Mouse (Mus musculus) heart, adult 2 months (tissue): ENCODE measurements around the gene Txnrd1.
A peak's percentile ranks its signal among the peaks of the same experiment; 100 is the strongest.

ENCODE experiments used
- CTCF ChIP-seq: fragments of 200-600 bp; IDR thresholded peaks from 2 replicates; pipeline ENCODE4 v1.8.1; 2022; ENCODE audit warnings: antibody characterized with exemption, mild to moderate bottlenecking, moderate library complexity
- EP300 ChIP-seq: fragments of 200-500 bp; IDR thresholded peaks from 2 replicates; pipeline ENCODE4 v1.6.1; 2011; ENCODE audit warnings: low read depth, low read length, control low read depth; ENCODE audit not compliant: insufficient read depth
- POLR2A ChIP-seq: fragments of 200-500 bp; IDR thresholded peaks from 2 replicates; pipeline ENCODE4 v1.6.1; 2011; ENCODE audit warnings: mild to moderate bottlenecking, low read depth, low read length, control low read depth; ENCODE audit not compliant: insufficient read depth

DNA sequence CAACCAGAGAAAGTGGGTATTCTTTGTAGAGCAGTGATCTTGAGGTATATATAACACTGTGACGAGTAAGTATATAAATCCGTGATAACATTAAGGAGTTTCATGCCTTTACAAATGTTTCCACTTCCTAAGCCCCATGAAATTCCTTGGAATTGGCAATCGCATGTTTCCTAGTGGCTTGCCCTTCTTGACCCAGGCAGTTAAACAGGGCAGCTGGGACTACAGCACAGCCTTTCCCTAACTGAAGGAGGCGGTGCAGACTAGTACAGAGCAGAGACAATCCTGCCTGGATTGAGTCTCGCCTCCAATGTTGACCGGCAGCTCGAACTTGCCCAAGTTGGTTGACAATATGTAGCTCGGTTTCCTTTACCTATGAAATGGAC, 25.8 kb downstream of the Txnrd1 start:
- no peak for TF ChIP-seq POLR2A
- peak; percentile 59 for TF ChIP-seq CTCF
- TF ChIP-seq EP300 = no peak
